Mouse (Mus musculus): ENCODE data around the gene Atn1.

Atn1 gene

GRCm38 (mm10) chr6:124711824-124712782 is 44.2 kb downstream of the Atn1 start, which contains the start of the genes Emg1 and Phb2:
Gene Emg1 (minus strand): TSS chr6:124712178.
Gene Phb2 (plus strand): TSS chr6:124712336.
- peak; percentile 97 for DNase-seq (ENCODE audit: low spot score)

GRCm38 (mm10) chr6:124708289-124708889 is 47.9 kb downstream of the Atn1 start:
- no peak for DNase-seq (ENCODE audit: low spot score)

DNA sequence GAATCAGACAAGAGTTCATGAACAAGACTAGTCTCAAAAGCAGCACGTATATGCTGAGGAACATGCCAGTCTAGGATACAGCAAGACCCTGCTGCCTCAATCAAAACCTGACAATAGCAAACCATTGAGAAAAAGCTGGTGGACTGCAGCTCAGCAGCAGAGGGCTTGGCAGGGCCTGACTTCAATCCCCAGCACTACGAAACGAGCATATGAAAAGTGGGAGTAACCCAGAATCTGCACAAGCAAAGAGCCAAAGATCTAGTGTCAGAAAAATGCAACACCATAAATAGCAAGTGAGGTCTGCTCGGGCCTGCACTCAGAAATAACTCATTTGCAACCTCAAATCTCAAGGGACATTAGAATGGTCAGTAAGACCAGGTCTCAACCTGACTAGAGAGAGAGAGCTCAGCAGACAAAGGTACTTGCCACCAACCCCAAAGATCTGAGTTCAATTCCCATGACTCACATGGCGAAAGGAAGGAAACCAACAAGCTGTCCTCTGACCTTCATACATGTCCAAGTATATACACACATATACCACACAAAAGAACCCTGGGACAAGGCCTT is 50.2 kb downstream of the Atn1 start:
- no peak for DNase-seq (ENCODE audit: low spot score)

- no peak for DNase-seq (ENCODE audit: low spot score)
These were observed 51.9 kb downstream of the Atn1 start for GRCm38 (mm10) chr6:124704417-124704816.

DNA sequence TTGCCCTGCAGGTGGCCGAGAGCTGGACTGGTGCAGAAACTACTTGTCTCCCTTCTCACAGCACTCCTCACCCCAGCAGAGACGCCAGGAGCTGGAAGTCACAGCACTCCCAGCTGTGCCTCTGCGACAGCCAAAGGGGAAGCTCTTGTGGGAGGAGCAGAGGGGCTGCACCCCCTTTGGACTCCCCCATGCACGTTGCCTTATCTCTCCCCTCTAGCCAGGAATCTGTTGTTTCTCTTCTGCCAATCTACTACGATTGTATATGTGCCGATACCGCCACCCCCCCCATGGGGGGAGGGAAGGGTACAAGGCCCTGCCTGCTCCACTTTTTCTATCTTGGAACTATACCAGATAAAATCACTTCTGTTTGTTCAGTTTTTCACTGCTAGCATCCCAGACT is 52.5 kb downstream of the Atn1 start:
- no peak for DNase-seq (ENCODE audit: low spot score)

DNA sequence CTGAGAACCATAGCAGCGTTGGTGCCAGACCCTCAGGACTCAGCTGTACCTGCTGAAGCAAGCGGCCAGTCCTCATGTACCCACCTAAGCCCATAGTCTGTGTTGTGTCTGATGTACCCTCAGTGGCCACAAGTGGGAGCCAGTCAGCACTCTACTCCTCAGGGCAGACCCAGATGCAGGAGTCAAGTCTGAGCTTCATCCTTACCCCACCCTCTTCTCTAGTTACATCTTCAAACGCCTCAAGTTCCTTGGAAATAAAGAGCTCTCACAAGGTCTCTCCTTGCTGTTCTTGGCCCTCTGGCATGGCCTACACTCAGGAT is 53.6 kb downstream of the Atn1 start:
- peak; percentile 64 for DNase-seq (ENCODE audit: low spot score)

- no peak for DNase-seq (ENCODE audit: low spot score)
These were observed 54.1 kb downstream of the Atn1 start for GRCm38 (mm10) chr6:124702102-124702783.

GRCm38 (mm10) chr6:124701338-124701737 is 55.0 kb downstream of the Atn1 start:
- no peak for DNase-seq (ENCODE audit: low spot score)

GRCm38 (mm10) chr6:124699962-124700610 is 56.2 kb downstream of the Atn1 start:
- no peak for DNase-seq (ENCODE audit: low spot score)

DNA sequence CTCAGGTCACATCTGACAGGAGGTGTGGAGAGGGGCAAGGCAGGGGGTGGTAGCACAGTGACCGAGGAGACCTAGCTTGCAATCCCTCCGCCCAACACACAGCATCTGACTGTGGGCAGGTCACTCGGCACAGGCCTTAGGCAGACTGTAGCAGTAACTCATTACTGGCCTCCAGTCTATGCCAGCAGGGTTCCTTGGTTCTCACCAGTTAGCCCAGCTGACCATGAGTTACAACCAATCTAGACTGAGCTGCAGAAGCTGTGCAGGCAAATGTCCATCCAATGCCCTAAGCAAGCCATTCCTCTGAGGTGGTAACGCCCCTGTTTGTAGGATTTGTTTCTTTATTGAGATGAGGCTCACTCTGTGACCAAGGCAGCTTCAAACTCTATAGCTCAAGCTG is 57.0 kb downstream of the Atn1 start:
- no peak for DNase-seq (ENCODE audit: low spot score)

DNA sequence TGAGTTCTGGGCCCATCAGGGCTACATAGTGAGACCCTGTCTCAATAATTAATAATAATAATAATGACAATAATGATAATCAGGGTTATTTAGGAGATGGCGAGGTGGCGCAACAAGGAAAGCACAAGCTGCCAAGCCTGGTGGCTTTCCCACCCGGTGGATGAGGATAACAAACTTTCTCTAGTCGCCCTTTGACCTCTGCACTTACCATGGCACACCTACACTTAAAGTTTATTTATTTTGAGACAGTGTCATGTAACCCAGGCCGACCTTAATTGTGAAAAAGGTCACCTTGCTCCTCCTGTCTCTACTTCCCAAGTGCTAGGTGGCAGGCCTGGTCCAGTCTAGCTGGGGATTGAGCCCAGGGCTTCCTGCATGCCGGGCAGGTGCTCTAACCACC is 57.6 kb downstream of the Atn1 start:
- DNase-seq (ENCODE audit: low spot score), result no peak

- no peak for DNase-seq (ENCODE audit: low spot score)
These were observed 59.7 kb downstream of the Atn1 start for GRCm38 (mm10) chr6:124696441-124697150.

GRCm38 (mm10) chr6:124694166-124694955 is 62.0 kb downstream of the Atn1 start:
- no peak for DNase-seq (ENCODE audit: low spot score)

GRCm38 (mm10) chr6:124693243-124693981 is 62.9 kb downstream of the Atn1 start:
- DNase-seq (ENCODE audit: low spot score), result no peak

Measured in c-Kit-positive CD71-positive TER-119-positive erythroid progenitor cells, embryonic 14.5 days (primary cell).